Mouse (Mus musculus) heart, embryonic 12.5 days (tissue): ENCODE measurements around the gene Dhx37. TPM values are rescaled to one million over a fixed set of nuclear protein-coding genes. Genes with fewer than 3 reads are reported as not detected.
A peak's percentile ranks its signal among the peaks of the same experiment; 100 is the strongest.

Experiments used
- ATAC-seq: fragments of 200-750 bp; cut with Nextera tagmentation; 2 replicates; pipeline ENCODE4 v1.8.0; 2017; ENCODE audit warnings: moderate TSS enrichment, moderate library complexity; ENCODE audit not compliant: insufficient number of reproducible peaks, low FRiP score
- H3K27ac ChIP-seq: fragments of 300-500 bp; sonication (generic); 2 replicates; pipeline ENCODE4 v1.5.1; 2016; ENCODE audit warnings: mild to moderate bottlenecking, moderate library complexity; ENCODE audit not compliant: poor library complexity, severe bottlenecking
- H3K27me3 ChIP-seq: fragments of 300-500 bp; sonication (generic); replicated peaks from 2 replicates; pipeline ENCODE4 v1.6.1; 2016; ENCODE audit warnings: mild to moderate bottlenecking, moderate library complexity
- H3K36me3 ChIP-seq: fragments of 300-500 bp; sonication (generic); 2 replicates; pipeline ENCODE4 v1.6.1; 2016; ENCODE audit warnings: mild to moderate bottlenecking, moderate library complexity
- H3K4me1 ChIP-seq: fragments of 300-500 bp; sonication (generic); replicated peaks from 2 replicates; pipeline ENCODE4 v1.6.1; 2016; ENCODE audit warnings: mild to moderate bottlenecking
- H3K4me2 ChIP-seq: fragments of 300-500 bp; sonication (generic); 2 replicates; pipeline ENCODE4 v1.6.1; 2016; ENCODE audit warnings: mild to moderate bottlenecking, moderate library complexity
- H3K4me3 ChIP-seq: fragments of 300-500 bp; sonication (generic); 2 replicates; pipeline ENCODE4 v1.5.1; 2016; ENCODE audit warnings: mild to moderate bottlenecking
- H3K9ac ChIP-seq: fragments of 300-500 bp; sonication (generic); 2 replicates; pipeline ENCODE4 v1.6.1; 2016; ENCODE audit warnings: mild to moderate bottlenecking, moderate library complexity
- H3K9me3 ChIP-seq: fragments of 300-500 bp; sonication (generic); replicated peaks from 2 replicates; pipeline ENCODE4 v1.6.1; 2016; ENCODE audit warnings: mild to moderate bottlenecking, moderate library complexity
- WGBS: fragments of 180-500 bp; shearing (Covaris S2); methylation state at CpG from one replicate; pipeline ENCODE4 v1.1.7; 2016; 5-methylcytosine and 5-hydroxymethylcytosine counted together
- microRNA-seq: library from miRNA; unstranded; fragments of <30 nt; microRNA quantifications from one replicate; pipeline ENCODE4, GENCODE M21; 2017
- polyA plus RNA-seq: library from polyadenylated mRNA; unstranded; fragments of >200 nt; fragmentation: Nextera tagmentation; extraction: Ambion mirVana; gene quantifications from 2 replicates; pipeline ENCODE4 v1.2.1, GENCODE M21; 2016

The Dhx37 gene
- polyA plus RNA-seq, 1 experiment from 2014 or later: 11.4 TPM

DNA sequence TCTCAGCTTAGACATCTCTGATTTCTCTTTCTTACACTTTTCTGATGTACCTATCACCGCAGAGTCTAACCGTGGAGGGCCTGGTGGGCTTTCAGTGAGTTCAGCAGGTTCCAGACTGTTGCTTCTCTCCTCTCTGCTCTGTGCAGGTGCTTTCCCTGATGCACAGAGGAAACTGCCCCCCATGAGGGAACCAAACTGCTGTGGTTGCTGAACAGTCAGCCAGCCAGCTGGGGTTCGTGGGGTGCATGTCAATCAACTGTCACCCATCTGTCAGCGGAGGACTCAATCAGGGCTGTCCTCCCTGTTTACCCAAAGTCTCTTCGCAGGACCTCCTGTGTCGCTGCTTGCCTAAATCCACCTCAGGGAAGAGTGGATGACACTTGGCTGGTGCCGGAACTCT is 56.7 kb downstream of the Dhx37 start:
- 62% methylated on average over 7 of the region's 7 CpGs for WGBS
- no peak overlapping the region for H3K27ac ChIP-seq
- no peak for ATAC-seq

DNA sequence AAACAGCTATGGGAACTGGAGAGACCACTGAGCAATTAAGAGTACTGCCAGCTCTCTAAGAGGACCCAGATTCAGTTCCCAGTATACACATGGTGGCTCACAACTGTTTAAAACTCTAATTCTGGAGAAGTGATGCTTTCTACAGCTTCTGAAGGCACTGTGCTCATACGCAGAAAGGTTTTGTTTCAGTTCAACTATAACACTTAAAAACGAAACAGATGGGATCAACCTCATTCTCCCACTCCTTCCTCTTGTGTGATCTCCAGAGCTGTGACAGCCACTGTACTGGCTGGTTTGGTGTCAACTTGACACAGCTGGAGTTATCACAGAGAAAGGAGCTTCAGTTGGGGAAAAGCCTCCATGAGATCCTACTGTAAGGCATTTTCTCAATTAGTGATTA is 58.0 kb downstream of the Dhx37 start:
- H3K27ac ChIP-seq: no peak overlapping the region
- 81% methylated on average over 2 of the region's 2 CpGs for whole genome bisulfite sequencing
- no peak for ATAC-seq
- no peaks in the 10 kb centered on the region for H3K36me3 ChIP-seq
- H3K27me3 ChIP-seq: no peaks in the 10 kb centered on the region
- no peak overlapping the region for H3K4me3 ChIP-seq
- no peak overlapping the region for H3K9ac ChIP-seq
- H3K4me1 ChIP-seq: no peaks in the 10 kb centered on the region
- peaks cover 11% of the 10 kb centered on the region; the same call in 1 of the 2 replicates for H3K9me3 ChIP-seq
- no peak overlapping the region for H3K4me2 ChIP-seq

More for the DNA sequence above, 56.7 kb downstream of the Dhx37 start:
- Histone ChIP-seq H3K4me1 (no peaks in the 10 kb centered on the region), H3K4me2 (no peak overlapping the region), H3K9ac (no peak overlapping the region), H3K36me3 (no peaks in the 10 kb centered on the region), H3K27me3 (no peaks in the 10 kb centered on the region), H3K4me3 (no peak overlapping the region), H3K9me3 (peaks cover 8% of the 10 kb centered on the region; the same call in 1 of the 2 replicates)

DNA sequence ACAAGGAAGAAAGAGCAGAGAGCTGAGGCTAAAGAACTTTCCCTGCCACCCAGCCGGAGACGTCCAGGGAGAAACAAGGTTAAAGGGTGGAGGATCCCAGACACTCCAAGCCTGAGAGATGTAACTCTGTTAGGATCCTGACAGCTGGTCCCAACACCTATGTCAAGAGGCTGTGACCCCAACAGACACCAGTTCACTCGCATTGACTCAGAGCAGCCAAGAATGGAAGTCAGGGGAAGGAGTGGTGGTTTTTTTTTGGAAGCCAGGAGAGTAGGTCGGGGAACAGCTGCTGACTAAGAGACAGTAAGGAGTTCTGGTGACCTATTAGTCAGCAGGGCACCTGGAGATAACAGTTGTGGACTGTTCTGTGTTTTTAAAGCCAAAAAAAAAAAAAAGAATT is 61.9 kb downstream of the Dhx37 start:
- 56% methylated on average over 4 of the region's 4 CpGs for WGBS
- H3K4me3 ChIP-seq: no peak overlapping the region
- ATAC-seq: no peak

DNA sequence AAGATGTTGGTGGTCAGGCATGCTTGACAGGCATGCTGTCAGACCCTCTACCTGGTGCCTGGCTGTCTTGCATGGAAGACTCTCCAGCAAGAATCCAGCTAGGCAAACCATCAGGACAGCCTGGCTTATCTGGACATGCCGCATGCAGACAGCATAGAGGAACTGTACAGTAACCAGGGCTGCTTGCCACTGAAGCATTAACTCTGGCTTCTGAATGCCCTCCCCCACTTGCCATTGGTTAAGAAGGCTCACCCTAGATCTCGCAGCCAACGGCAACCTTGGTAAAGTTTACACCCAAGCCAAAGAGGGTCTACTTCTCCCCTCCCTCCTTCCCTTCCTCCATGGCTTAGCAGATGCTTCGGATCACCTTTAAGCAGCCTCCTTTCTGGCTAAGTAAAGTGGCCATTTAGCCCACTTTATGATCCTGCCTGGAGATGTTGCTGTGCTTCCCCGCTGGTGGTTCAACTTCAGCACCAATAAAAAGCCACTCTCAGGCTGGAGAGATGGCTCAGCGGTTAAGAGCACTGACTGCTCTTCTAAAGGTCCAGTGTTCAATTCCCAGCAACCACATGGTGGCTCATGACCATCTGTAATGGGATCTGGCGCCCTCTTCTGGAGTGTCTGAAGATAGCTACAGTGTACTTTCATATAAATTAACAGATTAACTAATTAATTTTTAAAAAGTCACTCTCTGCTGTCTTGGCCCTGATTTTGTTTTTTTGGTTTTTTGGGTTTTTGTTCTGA is 62.8 kb downstream of the Dhx37 start:
- 63% methylated on average over 7 of the region's 7 CpGs for WGBS
- no peak overlapping the region for H3K9ac ChIP-seq
- ATAC-seq: no peak
- H3K36me3 ChIP-seq: no peaks in the 10 kb centered on the region
- peaks cover 11% of the 10 kb centered on the region for H3K9me3 ChIP-seq
- H3K4me3 ChIP-seq: no peak overlapping the region
- no peaks in the 10 kb centered on the region for H3K4me1 ChIP-seq
- no peaks in the 10 kb centered on the region for H3K27me3 ChIP-seq
- no peak overlapping the region for H3K27ac ChIP-seq
- no peak overlapping the region for H3K4me2 ChIP-seq

More for the DNA sequence above, 61.9 kb downstream of the Dhx37 start:
- no peaks in the 10 kb centered on the region for H3K4me1 ChIP-seq
- H3K27me3 ChIP-seq: no peaks in the 10 kb centered on the region
- no peak overlapping the region for H3K27ac ChIP-seq
- H3K9ac ChIP-seq: no peak overlapping the region
- no peaks in the 10 kb centered on the region for H3K36me3 ChIP-seq
- H3K4me2 ChIP-seq: no peak overlapping the region
- peaks cover 11% of the 10 kb centered on the region; the same call in 1 of the 2 replicates for H3K9me3 ChIP-seq

DNA sequence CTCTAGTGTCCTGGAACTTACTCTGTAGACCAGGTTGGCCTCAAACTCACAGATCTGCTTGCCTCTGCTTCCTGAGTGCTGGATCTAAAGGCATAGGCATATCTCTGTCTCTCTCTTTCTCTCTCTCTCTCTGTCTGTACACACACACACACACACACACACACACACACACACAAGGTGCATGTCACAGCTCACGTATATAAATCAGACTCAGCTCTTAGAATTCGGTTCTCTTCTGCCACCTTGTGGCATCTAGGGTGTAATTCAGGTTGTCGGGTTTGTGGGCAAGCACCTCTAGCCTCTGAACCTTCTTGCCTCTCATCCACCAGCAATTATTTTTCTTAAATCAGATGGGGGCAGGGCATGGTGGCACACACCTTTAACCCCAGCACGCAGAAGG is 65.4 kb downstream of the Dhx37 start:
- Histone ChIP-seq H3K4me2 (no peak overlapping the region), H3K9ac (no peak overlapping the region), H3K4me1 (no peaks in the 10 kb centered on the region), H3K9me3 (peaks cover 7% of the 10 kb centered on the region), H3K27ac (no peak overlapping the region), H3K4me3 (no peak overlapping the region), H3K27me3 (no peaks in the 10 kb centered on the region), H3K36me3 (no peaks in the 10 kb centered on the region)
- no peak for ATAC-seq
- WGBS: 2% methylated on average over 4 of the region's 4 CpGs

DNA sequence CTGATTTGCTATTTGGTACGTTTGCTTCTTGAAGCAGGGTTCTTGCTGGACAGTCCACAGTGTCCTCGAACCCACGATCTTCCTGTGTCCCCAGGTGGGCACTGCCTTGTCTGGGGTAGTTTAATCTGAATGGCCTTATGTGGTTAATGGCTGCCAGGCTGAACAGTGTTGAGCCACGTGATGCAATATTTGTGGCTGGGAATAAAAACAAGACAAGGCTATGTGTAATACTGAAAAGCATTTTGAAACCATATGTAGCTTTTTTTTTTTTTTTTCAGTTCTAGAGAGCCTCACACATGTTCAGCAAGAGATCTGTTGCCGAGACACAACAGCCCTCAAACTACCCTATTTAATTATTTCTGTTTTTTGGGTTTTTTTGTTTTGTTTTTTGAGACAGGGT is 65.8 kb downstream of the Dhx37 start:
- H3K4me2 ChIP-seq: no peak overlapping the region
- H3K36me3 ChIP-seq: no peaks in the 10 kb centered on the region
- no peaks in the 10 kb centered on the region for H3K27me3 ChIP-seq
- ATAC-seq: no peak
- 73% methylated on average over 5 of the region's 5 CpGs for WGBS
- no peak overlapping the region for H3K9ac ChIP-seq
- H3K4me3 ChIP-seq: no peak overlapping the region
- peaks cover 6% of the 10 kb centered on the region for H3K9me3 ChIP-seq
- H3K4me1 ChIP-seq: no peaks in the 10 kb centered on the region
- H3K27ac ChIP-seq: no peak overlapping the region

DNA sequence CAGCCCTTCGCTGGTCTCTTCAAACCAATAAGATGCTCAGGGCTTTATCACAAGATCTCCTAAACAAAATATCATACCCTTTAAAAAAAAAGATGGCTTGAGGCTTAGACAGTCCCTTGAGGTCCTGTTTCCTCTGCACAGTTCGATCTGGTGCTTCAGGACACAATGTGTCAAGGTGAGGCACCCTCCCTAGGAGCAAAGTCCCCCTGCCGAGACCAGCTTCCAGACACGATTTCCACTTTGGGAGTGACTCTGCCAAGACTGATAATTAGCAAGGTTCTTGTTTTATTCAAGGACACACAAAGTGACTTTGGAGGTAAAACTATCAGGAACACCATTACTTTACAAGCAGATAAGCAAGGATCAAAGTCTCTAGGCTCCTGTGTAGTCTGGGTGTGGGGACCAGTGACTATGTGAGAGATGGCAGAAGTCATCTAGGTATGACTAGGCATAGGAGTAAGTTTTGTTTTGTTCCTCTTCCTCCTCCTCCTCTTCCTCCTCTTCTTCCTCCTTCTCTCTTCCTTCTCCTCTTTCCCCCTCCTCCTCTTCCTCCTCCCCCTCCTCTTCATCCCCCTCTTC is 69.0 kb downstream of the Dhx37 start:
- Histone ChIP-seq H3K4me2 (no peak overlapping the region), H3K4me1 (no peaks in the 10 kb centered on the region), H3K27ac (no peak overlapping the region), H3K27me3 (no peaks in the 10 kb centered on the region), H3K9ac (no peak overlapping the region), H3K36me3 (no peaks in the 10 kb centered on the region), H3K4me3 (no peak overlapping the region), H3K9me3 (peaks cover 4% of the 10 kb centered on the region; the same call in 1 of the 2 replicates)
- 59% methylated on average over 4 of the region's 4 CpGs for WGBS
- ATAC-seq: no peak

GRCm38 (mm10) chr5:125363894-125364293 is 70.0 kb downstream of the Dhx37 start:
- H3K4me1 ChIP-seq: no peaks in the 10 kb centered on the region
- no peak overlapping the region for H3K4me3 ChIP-seq
- no peaks in the 10 kb centered on the region for H3K36me3 ChIP-seq
- 42% methylated on average over 7 of the region's 7 CpGs for WGBS
- peak; percentile 73 for ATAC-seq
- H3K27ac ChIP-seq: 0 out of 2 replicates have a peak overlapping the region, but pooled peaks have one; percentile 26
- no peaks in the 10 kb centered on the region for H3K27me3 ChIP-seq
- H3K9ac ChIP-seq: no peak overlapping the region
- no peak overlapping the region for H3K4me2 ChIP-seq
- peaks cover 7% of the 10 kb centered on the region; the same call in 1 of the 2 replicates for H3K9me3 ChIP-seq

Small RNA genes lying within 50 kb of the gene (microRNA-seq; reads per million reads assigned to microRNA genes)
- gene Gm27551: not detected

Other genes with a start within 250 kb of the Dhx37 start
- 74.3 and 75.2 TPM in 2 replicates for gene Scarb1, start 93.0 kb downstream of the Dhx37 start, polyA plus RNA-seq
- gene Gm10382, start 44.8 kb downstream of the Dhx37 start, polyA plus RNA-seq: 0.28 and 0.67 TPM in 2 replicates
- gene Ubc, start 43.9 kb downstream of the Dhx37 start, polyA plus RNA-seq: 840 and 852 TPM in 2 replicates
- gene Bri3bp, start 7.4 kb upstream of the Dhx37 start, polyA plus RNA-seq: 41.8 and 49.3 TPM in 2 replicates
- 16.1 and 17.2 TPM in 2 replicates for gene Aacs, start 41.7 kb upstream of the Dhx37 start, polyA plus RNA-seq
- gene Tmem132b, start 97.7 kb upstream of the Dhx37 start, polyA plus RNA-seq: not detected in 2 replicates